Mouse (Mus musculus) limb, embryonic 15.5 days (tissue): ENCODE measurements around the gene Slc12a1. TPM values are rescaled to one million over a fixed set of nuclear protein-coding genes. Genes with fewer than 3 reads are reported as not detected.

ENCODE experiments used
- ATAC-seq: fragments of 200-750 bp; cut with Nextera tagmentation; 2 replicates; pipeline ENCODE4 v1.8.0; 2017; ENCODE audit warnings: low read depth, moderate TSS enrichment; ENCODE audit not compliant: insufficient number of reproducible peaks, low FRiP score, low TSS enrichment
- H3K27ac ChIP-seq: fragments of 300-500 bp; sonication (generic); 2 replicates; pipeline ENCODE4 v1.5.1; 2015; ENCODE audit warnings: moderate library complexity, mild to moderate bottlenecking, inconsistent platforms
- H3K27me3 ChIP-seq: fragments of 300-500 bp; sonication (generic); 2 replicates; pipeline ENCODE4 v1.6.1; 2015; ENCODE audit warnings: inconsistent platforms
- H3K36me3 ChIP-seq: fragments of 300-500 bp; sonication (generic); 2 replicates; pipeline ENCODE4 v1.6.1; 2015; ENCODE audit warnings: inconsistent platforms
- H3K4me1 ChIP-seq: fragments of 300-500 bp; sonication (generic); 2 replicates; pipeline ENCODE4 v1.6.1; 2015; ENCODE audit warnings: inconsistent platforms
- H3K4me2 ChIP-seq: fragments of 300-500 bp; sonication (generic); 2 replicates; pipeline ENCODE4 v1.6.1; 2015; ENCODE audit warnings: mild to moderate bottlenecking, inconsistent platforms
- H3K4me3 ChIP-seq: fragments of 300-500 bp; sonication (generic); 2 replicates; pipeline ENCODE4 v1.5.1; 2015; ENCODE audit warnings: mild to moderate bottlenecking, inconsistent platforms
- H3K9ac ChIP-seq: fragments of 300-500 bp; sonication (generic); 2 replicates; pipeline ENCODE4 v1.6.1; 2015; ENCODE audit warnings: inconsistent platforms
- H3K9me3 ChIP-seq: fragments of 300-500 bp; sonication (generic); 2 replicates; pipeline ENCODE4 v1.6.1; 2016; ENCODE audit warnings: inconsistent platforms
- WGBS: fragments of 180-500 bp; shearing (Covaris S2); methylation state at CpG from one replicate; pipeline ENCODE4 v1.1.7; 2015; 5-methylcytosine and 5-hydroxymethylcytosine counted together
- polyA plus RNA-seq: library from polyadenylated mRNA; unstranded; fragments of >200 nt; fragmentation: Nextera tagmentation; extraction: Ambion mirVana; gene quantifications from 2 replicates; pipeline ENCODE4 v1.2.1, GENCODE M21; 2015

Slc12a1 gene
- polyA plus RNA-seq, 1 experiment from 2014 or later: not detected

- no peak overlapping the region for H3K27ac ChIP-seq
- no peak overlapping the region for H3K4me3 ChIP-seq
- H3K9me3 ChIP-seq: no peaks in the 10 kb centered on the region
- WGBS: 3% methylated on average over 3 of the region's 3 CpGs
- H3K36me3 ChIP-seq: no peaks in the 10 kb centered on the region
- H3K4me1 ChIP-seq: no peaks in the 10 kb centered on the region
- H3K27me3 ChIP-seq: no peaks in the 10 kb centered on the region
- ATAC-seq: no peak
- H3K9ac ChIP-seq: no peak overlapping the region
- H3K4me2 ChIP-seq: no peak overlapping the region
These were observed 62.3 kb downstream of the Slc12a1 start for GRCm38 (mm10) chr2:125214592-125214991.

DNA sequence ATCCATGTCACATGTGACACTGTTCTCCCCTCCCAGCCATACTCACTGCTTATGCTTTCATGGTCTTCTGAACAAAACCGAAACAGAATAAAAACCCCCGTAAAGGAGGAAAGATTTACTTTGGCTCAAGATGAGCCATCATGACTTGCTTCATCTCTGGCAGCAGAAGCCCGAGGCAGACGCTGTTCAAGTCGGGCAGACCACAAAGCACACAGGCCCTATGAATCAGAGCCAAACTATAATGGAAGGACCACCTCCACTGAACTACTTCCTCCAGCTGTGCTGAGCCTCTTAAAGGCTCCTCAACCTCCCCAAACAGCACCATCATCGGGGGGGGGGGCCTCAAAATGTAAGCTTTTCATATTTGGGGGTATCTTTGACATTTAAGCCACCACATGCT lies 65.0 kb downstream of the Slc12a1 start:
- no peak for ATAC-seq
- Histone ChIP-seq H3K9me3 (no peaks in the 10 kb centered on the region), H3K4me1 (no peaks in the 10 kb centered on the region), H3K4me2 (no peak overlapping the region), H3K4me3 (no peak overlapping the region), H3K9ac (no peak overlapping the region), H3K27ac (no peak overlapping the region), H3K36me3 (no peaks in the 10 kb centered on the region), H3K27me3 (no peaks in the 10 kb centered on the region)
- 46% methylated on average over 6 of the region's 6 CpGs for WGBS

GRCm38 (mm10) chr2:125218566-125218965 lies 66.3 kb downstream of the Slc12a1 start:
- Histone ChIP-seq H3K27ac (no peak overlapping the region), H3K4me1 (no peaks in the 10 kb centered on the region), H3K36me3 (no peaks in the 10 kb centered on the region), H3K27me3 (no peaks in the 10 kb centered on the region), H3K9me3 (no peaks in the 10 kb centered on the region), H3K4me3 (no peak overlapping the region), H3K9ac (no peak overlapping the region), H3K4me2 (no peak overlapping the region)
- ATAC-seq: no peak
- WGBS: 84% methylated on average over 1 of the region's 1 CpGs

- no peak for ATAC-seq
- H3K27ac ChIP-seq: no peak overlapping the region
- 73% methylated on average over 3 of the region's 3 CpGs for WGBS
- H3K9me3 ChIP-seq: no peaks in the 10 kb centered on the region
- no peaks in the 10 kb centered on the region for H3K36me3 ChIP-seq
- H3K9ac ChIP-seq: no peak overlapping the region
- H3K4me2 ChIP-seq: no peak overlapping the region
- H3K27me3 ChIP-seq: no peaks in the 10 kb centered on the region
- no peaks in the 10 kb centered on the region for H3K4me1 ChIP-seq
- no peak overlapping the region for H3K4me3 ChIP-seq
These were observed 67.0 kb downstream of the Slc12a1 start for GRCm38 (mm10) chr2:125219268-125219667.

DNA sequence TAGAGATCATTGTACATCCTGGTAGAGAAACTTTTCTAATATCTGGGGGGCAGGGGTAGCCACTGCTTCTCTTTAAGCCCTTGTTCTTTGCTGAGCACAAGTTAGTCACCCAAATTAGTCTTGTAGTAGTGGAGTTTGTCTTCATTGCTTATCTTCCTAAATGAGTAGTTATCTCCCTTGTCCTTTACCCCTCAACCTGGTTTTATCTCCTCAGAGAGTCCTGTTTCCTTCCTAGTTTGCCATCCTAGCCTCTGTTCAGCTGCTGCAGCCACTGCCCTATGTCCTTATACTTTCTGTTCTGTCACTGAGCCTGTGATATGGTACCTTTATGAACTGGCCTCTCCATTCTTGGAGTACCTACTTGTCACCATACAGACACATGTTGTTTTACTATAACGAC lies 69.4 kb downstream of the Slc12a1 start:
- ATAC-seq: no peak
- no peaks in the 10 kb centered on the region for H3K27me3 ChIP-seq
- no peaks in the 10 kb centered on the region for H3K4me1 ChIP-seq
- no peak overlapping the region for H3K27ac ChIP-seq
- H3K9me3 ChIP-seq: no peaks in the 10 kb centered on the region
- H3K36me3 ChIP-seq: no peaks in the 10 kb centered on the region
- WGBS: 76% methylated on average over 1 of the region's 1 CpGs
- no peak overlapping the region for H3K4me3 ChIP-seq
- H3K4me2 ChIP-seq: no peak overlapping the region
- H3K9ac ChIP-seq: no peak overlapping the region

- H3K4me1 ChIP-seq: no peaks in the 10 kb centered on the region
- no peaks in the 10 kb centered on the region for H3K9me3 ChIP-seq
- no peaks in the 10 kb centered on the region for H3K36me3 ChIP-seq
- H3K4me2 ChIP-seq: no peak overlapping the region
- H3K4me3 ChIP-seq: no peak overlapping the region
- no peak overlapping the region for H3K27ac ChIP-seq
- H3K27me3 ChIP-seq: no peaks in the 10 kb centered on the region
- no peak for ATAC-seq
- no peak overlapping the region for H3K9ac ChIP-seq
- WGBS: 74% methylated on average over 11 of the region's 11 CpGs
These were observed 76.4 kb downstream of the Slc12a1 start for GRCm38 (mm10) chr2:125228472-125229409.

DNA sequence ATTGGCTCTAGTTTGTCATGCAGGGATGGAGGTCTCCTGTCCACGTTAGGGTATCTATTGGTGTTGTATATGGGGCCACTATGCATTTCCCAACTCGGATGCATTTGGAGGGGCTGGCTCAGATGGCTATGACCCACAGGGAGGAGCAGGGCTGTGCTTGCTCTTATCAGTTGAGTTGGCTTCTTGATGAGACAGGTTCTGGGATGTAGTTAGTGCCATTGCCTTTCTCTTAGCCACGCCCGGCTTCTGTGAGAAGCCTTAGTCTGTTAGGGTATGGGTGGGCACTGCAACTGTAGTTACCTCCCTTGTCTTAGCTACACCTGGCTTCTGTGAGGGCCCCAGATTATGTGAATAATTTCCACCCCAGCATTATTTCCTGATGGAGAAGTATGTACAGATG lies 79.9 kb downstream of the Slc12a1 start:
- no peak overlapping the region for H3K27ac ChIP-seq
- 84% methylated on average over 4 of the region's 4 CpGs for WGBS
- no peak overlapping the region for H3K9ac ChIP-seq
- ATAC-seq: no peak
- no peaks in the 10 kb centered on the region for H3K4me1 ChIP-seq
- no peaks in the 10 kb centered on the region for H3K36me3 ChIP-seq
- H3K4me3 ChIP-seq: no peak overlapping the region
- no peak overlapping the region for H3K4me2 ChIP-seq
- H3K9me3 ChIP-seq: no peaks in the 10 kb centered on the region
- H3K27me3 ChIP-seq: no peaks in the 10 kb centered on the region

DNA sequence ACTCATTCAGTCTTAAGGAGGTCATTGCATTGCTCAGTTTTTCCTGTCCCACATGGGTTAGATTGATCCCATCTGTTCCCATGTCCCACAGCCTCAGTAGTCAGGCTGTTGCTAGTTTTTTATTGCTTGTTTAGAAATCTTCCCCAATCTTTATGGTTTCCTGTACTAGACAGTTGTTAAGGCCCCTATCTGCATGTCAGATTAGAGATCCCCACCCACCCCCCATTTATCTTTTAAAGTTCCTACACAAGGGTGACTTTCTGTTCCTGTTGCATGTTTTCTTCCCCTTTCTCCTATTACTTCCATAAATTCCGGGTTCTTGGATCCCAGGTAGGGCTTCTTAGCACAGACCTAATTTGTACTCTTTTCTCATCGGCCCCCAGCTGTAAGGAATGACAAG lies 81.2 kb downstream of the Slc12a1 start:
- no peaks in the 10 kb centered on the region for H3K36me3 ChIP-seq
- H3K4me2 ChIP-seq: no peak overlapping the region
- no peaks in the 10 kb centered on the region for H3K27me3 ChIP-seq
- 54% methylated on average over 2 of the region's 2 CpGs for WGBS
- no peaks in the 10 kb centered on the region for H3K4me1 ChIP-seq
- no peak for ATAC-seq
- H3K9me3 ChIP-seq: no peaks in the 10 kb centered on the region
- no peak overlapping the region for H3K27ac ChIP-seq
- no peak overlapping the region for H3K9ac ChIP-seq
- H3K4me3 ChIP-seq: no peak overlapping the region

GRCm38 (mm10) chr2:125234049-125234448 lies 81.7 kb downstream of the Slc12a1 start:
- no peaks in the 10 kb centered on the region for H3K27me3 ChIP-seq
- WGBS: 94% methylated on average over 2 of the region's 2 CpGs
- H3K9ac ChIP-seq: no peak overlapping the region
- ATAC-seq: no peak
- H3K27ac ChIP-seq: no peak overlapping the region
- no peaks in the 10 kb centered on the region for H3K36me3 ChIP-seq
- no peaks in the 10 kb centered on the region for H3K9me3 ChIP-seq
- no peak overlapping the region for H3K4me2 ChIP-seq
- no peaks in the 10 kb centered on the region for H3K4me1 ChIP-seq
- H3K4me3 ChIP-seq: no peak overlapping the region

DNA sequence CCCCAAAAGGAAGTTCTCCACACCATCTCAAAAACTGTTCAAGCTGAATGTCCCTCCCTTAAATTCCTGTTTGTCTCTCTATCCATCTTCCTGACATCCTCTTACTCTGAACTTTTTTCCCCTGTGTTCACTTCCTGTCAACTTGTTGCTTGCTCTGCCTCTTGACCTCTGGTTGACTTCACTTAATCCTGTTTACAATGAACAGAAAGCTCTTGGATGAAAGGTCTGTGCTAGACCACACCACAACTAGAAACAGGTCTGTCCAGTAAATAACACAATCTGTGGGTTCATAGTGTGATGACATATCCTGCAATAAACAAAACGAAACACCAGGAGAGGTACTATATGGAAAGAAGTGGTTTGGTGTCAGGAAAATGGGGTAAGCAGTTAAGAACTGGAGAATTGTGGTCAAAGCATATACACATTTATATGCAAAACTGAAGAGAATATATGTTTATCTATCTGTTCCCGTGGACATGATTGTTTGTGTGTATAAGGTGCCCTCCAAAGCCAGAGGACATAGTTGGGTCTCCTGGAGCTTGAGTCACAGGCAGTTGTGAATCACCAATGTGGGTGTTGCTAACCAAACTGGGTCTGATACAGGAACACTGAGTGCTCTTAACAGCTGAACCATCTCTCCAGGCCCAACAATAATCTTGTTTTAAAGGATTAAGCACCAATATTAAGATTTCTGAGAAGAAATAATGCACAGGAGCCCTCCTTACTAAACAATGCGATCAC lies 93.4 kb downstream of the Slc12a1 start:
- Histone ChIP-seq H3K4me1 (peaks cover 15% of the 10 kb centered on the region), H3K27ac (no peak overlapping the region), H3K27me3 (no peaks in the 10 kb centered on the region), H3K4me3 (no peak overlapping the region), H3K9ac (no peak overlapping the region), H3K36me3 (peaks cover 8% of the 10 kb centered on the region; the same call in 1 of the 2 replicates), H3K9me3 (no peaks in the 10 kb centered on the region), H3K4me2 (no peak overlapping the region)
- no peak for ATAC-seq
- WGBS: 75% methylated on average over 3 of the region's 3 CpGs

GRCm38 (mm10) chr2:125246669-125247068 lies 94.4 kb downstream of the Slc12a1 start:
- H3K4me1 ChIP-seq: peaks cover 15% of the 10 kb centered on the region
- H3K4me2 ChIP-seq: peak overlapping the region; percentile 61
- 16% methylated on average over 9 of the region's 9 CpGs for WGBS
- no peak for ATAC-seq
- H3K27ac ChIP-seq: peak overlapping the region; percentile 97
- H3K4me3 ChIP-seq: peak overlapping the region; percentile 74
- peaks cover 15% of the 10 kb centered on the region for H3K36me3 ChIP-seq
- H3K27me3 ChIP-seq: no peaks in the 10 kb centered on the region
- no peaks in the 10 kb centered on the region for H3K9me3 ChIP-seq
- H3K9ac ChIP-seq: no peak overlapping the region
